Mouse (Mus musculus): ENCODE results near the gene Tm9sf3.

Tm9sf3 gene

GRCm38 (mm10) chr19:41262712-41263629 lies 826 bp downstream of the Tm9sf3 start:
- peak; percentile 72 for DNase-seq

GRCm38 (mm10) chr19:41260736-41261135 lies 3.1 kb downstream of the Tm9sf3 start:
- DNase-seq, result no peak

GRCm38 (mm10) chr19:41259256-41259655 lies 4.5 kb downstream of the Tm9sf3 start:
- no peak for DNase-seq

GRCm38 (mm10) chr19:41258707-41259106 lies 5.1 kb downstream of the Tm9sf3 start:
- DNase-seq, result no peak

GRCm38 (mm10) chr19:41254584-41254983 lies 9.2 kb downstream of the Tm9sf3 start:
- DNase-seq, result no peak

- no peak for DNase-seq
Observed at GRCm38 (mm10) chr19:41248968-41249367, 14.8 kb downstream of the Tm9sf3 start.

GRCm38 (mm10) chr19:41248271-41248670 lies 15.5 kb downstream of the Tm9sf3 start:
- no peak for DNase-seq

- no peak for DNase-seq
Observed at GRCm38 (mm10) chr19:41246271-41246670, 17.5 kb downstream of the Tm9sf3 start.

GRCm38 (mm10) chr19:41244581-41244980 lies 19.2 kb downstream of the Tm9sf3 start:
- no peak for DNase-seq

- DNase-seq, result no peak
Observed at GRCm38 (mm10) chr19:41241997-41242396, 21.8 kb downstream of the Tm9sf3 start.

GRCm38 (mm10) chr19:41233698-41234097 lies 30.1 kb downstream of the Tm9sf3 start:
- DNase-seq, result no peak

GRCm38 (mm10) chr19:41208326-41208725 lies 55.5 kb downstream of the Tm9sf3 start:
- DNase-seq, result no peak

GRCm38 (mm10) chr19:41206811-41207344 lies 56.9 kb downstream of the Tm9sf3 start, which contains the start of gene Tll2:
Gene Tll2, minus strand, starts transcription at chr19:41206835.
- DNase-seq, result no peak

- DNase-seq, result no peak
Observed at GRCm38 (mm10) chr19:41206041-41206810, 57.6 kb downstream of the Tm9sf3 start.

GRCm38 (mm10) chr19:41204159-41205081 lies 59.4 kb downstream of the Tm9sf3 start:
- no peak for DNase-seq

GRCm38 (mm10) chr19:41197606-41198005 lies 66.2 kb downstream of the Tm9sf3 start:
- DNase-seq, result no peak

- no peak for DNase-seq
Observed at GRCm38 (mm10) chr19:41193379-41193778, 70.4 kb downstream of the Tm9sf3 start.

GRCm38 (mm10) chr19:41192953-41193352 lies 70.8 kb downstream of the Tm9sf3 start:
- DNase-seq, result no peak

- DNase-seq, result no peak
Observed at GRCm38 (mm10) chr19:41191724-41192123, 72.1 kb downstream of the Tm9sf3 start.

- no peak for DNase-seq
Observed at GRCm38 (mm10) chr19:41190876-41191434, 72.8 kb downstream of the Tm9sf3 start.

GRCm38 (mm10) chr19:41177331-41177730 lies 86.5 kb downstream of the Tm9sf3 start:
- no peak for DNase-seq

GRCm38 (mm10) chr19:41176881-41177280 lies 86.9 kb downstream of the Tm9sf3 start:
- DNase-seq, result peak; percentile 3
